Mouse (Mus musculus): ENCODE results near the gene Dock8.
A peak's percentile ranks its signal among the peaks of the same experiment; 100 is the strongest.

The Dock8 gene

GRCm38 (mm10) chr19:25116981-25117380 lies 117.6 kb downstream of the Dock8 start:
- no peak for DNase-seq (ENCODE audit: low read depth, low spot score)

GRCm38 (mm10) chr19:25122417-25122816 lies 123.1 kb downstream of the Dock8 start:
- no peak for DNase-seq (ENCODE audit: low read depth, low spot score)

GRCm38 (mm10) chr19:25123031-25123430 lies 123.7 kb downstream of the Dock8 start:
- DNase-seq (ENCODE audit: low read depth, low spot score) = no peak

- DNase-seq (ENCODE audit: low read depth, low spot score) = no peak
These were observed 124.1 kb downstream of the Dock8 start for GRCm38 (mm10) chr19:25123461-25123860.

- peak; percentile 31 for DNase-seq (ENCODE audit: low read depth, low spot score)
These were observed 133.0 kb downstream of the Dock8 start for GRCm38 (mm10) chr19:25132322-25132721.

- no peak for DNase-seq (ENCODE audit: low read depth, low spot score)
These were observed 134.6 kb downstream of the Dock8 start for GRCm38 (mm10) chr19:25133959-25134358.

- no peak for DNase-seq (ENCODE audit: low read depth, low spot score)
These were observed 136.8 kb downstream of the Dock8 start for GRCm38 (mm10) chr19:25136171-25136570.

GRCm38 (mm10) chr19:25137907-25138820 lies 138.8 kb downstream of the Dock8 start:
- peak; percentile 76 for DNase-seq (ENCODE audit: low read depth, low spot score)

GRCm38 (mm10) chr19:25144110-25145028 lies 145.0 kb downstream of the Dock8 start:
- DNase-seq (ENCODE audit: low read depth, low spot score) = no peak

GRCm38 (mm10) chr19:25145116-25145515 lies 145.8 kb downstream of the Dock8 start:
- no peak for DNase-seq (ENCODE audit: low read depth, low spot score)

GRCm38 (mm10) chr19:25146122-25146521 lies 146.8 kb downstream of the Dock8 start:
- no peak for DNase-seq (ENCODE audit: low read depth, low spot score)

GRCm38 (mm10) chr19:25149788-25150187 lies 150.5 kb downstream of the Dock8 start:
- no peak for DNase-seq (ENCODE audit: low read depth, low spot score)

GRCm38 (mm10) chr19:25154506-25155178 lies 155.3 kb downstream of the Dock8 start:
- DNase-seq (ENCODE audit: low read depth, low spot score) = peak; percentile 33

GRCm38 (mm10) chr19:25155250-25155649 lies 155.9 kb downstream of the Dock8 start:
- DNase-seq (ENCODE audit: low read depth, low spot score) = no peak

GRCm38 (mm10) chr19:25155709-25156108 lies 156.4 kb downstream of the Dock8 start:
- no peak for DNase-seq (ENCODE audit: low read depth, low spot score)

- DNase-seq (ENCODE audit: low read depth, low spot score) = no peak
These were observed 162.9 kb downstream of the Dock8 start for GRCm38 (mm10) chr19:25162270-25162669.

- DNase-seq (ENCODE audit: low read depth, low spot score) = no peak
These were observed 164.1 kb downstream of the Dock8 start for GRCm38 (mm10) chr19:25163426-25163825.

- DNase-seq (ENCODE audit: low read depth, low spot score) = no peak
These were observed 167.1 kb downstream of the Dock8 start for GRCm38 (mm10) chr19:25166412-25166811.

- DNase-seq (ENCODE audit: low read depth, low spot score) = no peak
These were observed 172.1 kb downstream of the Dock8 start for GRCm38 (mm10) chr19:25171395-25171794.

- no peak for DNase-seq (ENCODE audit: low read depth, low spot score)
These were observed 177.4 kb downstream of the Dock8 start for GRCm38 (mm10) chr19:25176746-25177145.

- no peak for DNase-seq (ENCODE audit: low read depth, low spot score)
These were observed 180.7 kb downstream of the Dock8 start for GRCm38 (mm10) chr19:25180024-25180423.

- DNase-seq (ENCODE audit: low read depth, low spot score) = no peak
These were observed 181.2 kb downstream of the Dock8 start for GRCm38 (mm10) chr19:25180547-25180946.
